Mouse (Mus musculus): Measurements from ENCODE around the gene Pter.

Gene Pter

DNA sequence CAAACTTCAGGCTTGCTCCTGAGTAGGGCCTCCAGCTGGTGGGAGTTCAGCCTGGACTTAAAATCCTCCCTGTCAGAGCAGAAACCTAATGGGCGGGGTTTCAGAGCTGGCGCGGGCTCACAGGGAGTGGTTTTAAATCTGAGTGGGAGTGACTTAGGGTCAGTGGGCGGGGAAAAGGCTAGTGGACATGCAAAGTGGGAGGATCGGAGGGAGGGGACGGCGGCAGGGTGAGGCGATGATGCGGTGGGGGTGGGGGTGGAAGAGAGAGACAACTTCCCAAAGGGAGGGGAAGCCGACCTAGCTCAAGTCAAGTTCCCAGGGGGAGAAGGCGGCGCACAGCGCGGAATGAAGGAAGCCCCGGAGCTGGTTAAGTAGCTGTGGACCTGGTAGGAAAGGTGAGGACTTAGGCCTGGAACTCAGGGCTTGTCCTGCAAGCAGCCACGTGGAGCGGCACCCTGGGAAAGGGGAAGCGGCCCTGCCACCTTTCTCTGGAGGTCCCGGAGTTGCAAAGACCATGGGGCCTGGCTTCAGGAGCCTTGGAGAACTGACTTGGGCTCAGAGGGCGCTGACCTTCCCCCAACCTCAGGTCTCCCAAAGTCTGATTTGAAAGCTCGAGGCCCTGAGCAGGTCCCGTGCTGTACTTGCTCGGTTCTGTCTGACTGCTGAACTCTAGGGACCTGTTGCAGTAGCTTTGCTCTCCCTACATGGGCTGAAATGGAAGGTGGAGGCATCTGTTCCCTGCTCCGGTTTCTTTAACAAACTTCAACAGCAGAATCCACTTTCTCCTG, at the start of gene Pter:
Gene Pter (plus strand): TSS at position 238 of the 788 bp plus-strand sequence.
- peak; percentile 98 for DNase-seq (ENCODE audit: low read depth)

DNA sequence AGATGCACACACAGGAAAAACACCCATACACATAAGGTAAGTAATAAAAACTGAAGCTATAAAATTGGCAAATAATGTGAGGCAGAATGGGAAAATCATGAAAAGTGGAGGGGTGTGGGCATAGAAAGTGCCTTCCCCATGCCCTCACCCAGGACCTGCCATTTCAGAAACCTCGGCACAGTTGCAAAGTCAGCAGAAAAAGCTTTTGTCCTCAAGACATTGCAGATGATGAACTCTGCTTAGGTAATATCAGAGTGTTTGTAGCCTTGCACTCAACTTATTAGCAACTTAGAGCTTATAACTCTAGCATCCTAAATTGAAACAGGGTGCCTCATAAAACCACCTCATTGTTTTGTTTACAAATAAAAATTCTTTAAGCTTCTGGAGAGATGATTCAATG, 49.6 kb upstream of the Pter start:
- no peak for DNase-seq (ENCODE audit: low read depth)

GRCm38 (mm10) chr2:12879492-12879891, 44.3 kb upstream of the Pter start:
- DNase-seq (ENCODE audit: low read depth), result no peak

DNA sequence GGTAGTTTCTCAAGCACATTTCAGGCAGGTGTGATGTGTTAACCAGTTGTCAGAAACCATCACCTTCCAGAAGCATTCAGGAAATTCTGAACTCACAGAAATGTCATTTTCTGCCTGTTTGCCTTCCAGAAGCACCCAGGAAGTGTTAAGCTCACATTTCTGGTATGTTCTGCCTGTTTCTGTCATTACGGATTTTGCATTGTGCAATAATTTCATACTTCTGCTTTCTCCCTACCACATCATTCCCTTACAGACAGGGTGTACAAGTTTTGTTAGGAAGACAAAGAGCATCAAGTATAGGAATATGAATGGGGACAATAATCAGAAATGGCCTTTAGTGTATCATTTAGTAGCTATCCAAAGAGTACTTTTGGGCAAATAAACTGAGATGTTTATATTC, 42.8 kb upstream of the Pter start:
- no peak for DNase-seq (ENCODE audit: low read depth)

- DNase-seq (ENCODE audit: low read depth), result no peak
Observed at GRCm38 (mm10) chr2:12883276-12883914, 40.4 kb upstream of the Pter start.

DNA sequence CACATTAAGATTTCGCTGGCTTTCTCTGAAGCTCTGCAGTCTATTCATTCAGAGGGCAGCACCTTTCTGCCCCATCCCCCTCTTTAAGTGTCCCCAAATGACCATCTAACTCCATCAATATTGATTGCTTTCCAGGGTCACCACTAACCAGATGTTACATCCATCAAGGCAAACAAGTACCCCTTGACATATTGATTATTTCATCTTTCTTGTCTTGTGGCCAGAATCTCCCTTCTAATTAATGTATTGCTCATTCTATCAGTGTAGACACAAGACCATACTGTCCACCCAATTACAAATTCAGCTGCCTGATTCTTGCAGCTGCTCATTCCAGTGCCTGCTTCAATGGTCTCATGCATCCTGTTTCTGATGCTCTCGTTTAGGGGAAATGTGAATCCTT, 36.8 kb upstream of the Pter start:
- no peak for DNase-seq (ENCODE audit: low read depth)

DNA sequence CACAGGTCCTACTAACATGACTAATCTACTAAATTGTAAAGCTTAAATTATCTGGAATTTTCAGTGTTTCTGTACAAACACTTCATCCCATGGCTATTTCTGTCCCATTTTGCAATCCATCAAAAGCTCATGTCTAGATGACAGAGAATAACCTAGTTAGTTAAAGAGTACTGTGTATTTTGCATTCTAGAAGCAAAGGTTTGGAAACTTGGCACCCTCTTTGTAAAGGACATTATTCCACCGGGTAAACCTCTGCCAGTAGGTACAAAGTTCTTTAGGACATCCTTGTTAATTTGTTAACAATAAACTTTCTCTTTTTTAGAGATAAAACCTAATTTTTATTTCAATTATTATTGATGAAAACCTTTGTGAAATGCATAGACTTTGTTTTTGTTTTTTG, 18.1 kb upstream of the Pter start:
- DNase-seq (ENCODE audit: low read depth), result no peak

DNA sequence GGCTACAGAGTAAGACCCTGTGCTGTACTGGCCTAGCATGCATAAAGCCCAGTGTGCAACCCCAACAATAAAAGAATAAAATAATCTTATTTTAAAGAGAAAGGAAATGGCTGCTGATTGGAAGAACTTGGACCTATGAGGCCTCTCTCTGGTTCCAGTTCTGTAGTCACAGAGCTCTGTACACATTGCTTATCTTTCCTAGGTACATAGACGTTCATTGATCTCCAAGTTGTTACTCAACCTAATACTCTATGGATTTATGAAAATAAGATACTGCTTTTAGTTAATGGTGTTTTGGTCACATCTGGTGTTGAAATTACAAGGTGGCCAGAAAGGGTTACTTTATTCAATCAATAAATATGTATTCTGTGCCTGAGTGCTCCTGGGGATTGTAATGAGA, 1.8 kb downstream of the Pter start:
- no peak for DNase-seq (ENCODE audit: low read depth)

- no peak for DNase-seq (ENCODE audit: low read depth)
Observed at GRCm38 (mm10) chr2:12930338-12930737, 6.5 kb downstream of the Pter start.

DNA sequence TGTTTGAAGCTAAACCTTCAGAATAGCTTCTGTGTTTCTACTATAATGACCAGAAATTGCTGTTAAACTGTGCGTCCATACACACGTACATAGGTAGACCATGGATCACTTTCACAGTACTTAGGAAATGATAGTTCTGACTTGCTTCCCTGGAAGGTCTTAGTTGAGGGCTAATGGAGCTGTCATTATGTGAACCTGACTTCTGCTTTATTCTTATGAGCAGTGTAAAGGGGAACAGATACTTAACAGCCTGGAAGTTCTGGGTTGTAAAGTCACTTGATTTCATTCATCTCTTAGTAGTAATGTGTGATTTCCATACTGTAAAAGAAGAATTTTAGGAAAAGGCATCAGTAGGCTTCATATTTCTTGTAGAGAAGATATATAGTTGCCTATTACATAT, 10.1 kb downstream of the Pter start:
- DNase-seq (ENCODE audit: low read depth), result no peak

GRCm38 (mm10) chr2:12935286-12935685, 11.4 kb downstream of the Pter start:
- DNase-seq (ENCODE audit: low read depth), result no peak

- no peak for DNase-seq (ENCODE audit: low read depth)
Observed at GRCm38 (mm10) chr2:12937461-12938217, 13.8 kb downstream of the Pter start.

DNA sequence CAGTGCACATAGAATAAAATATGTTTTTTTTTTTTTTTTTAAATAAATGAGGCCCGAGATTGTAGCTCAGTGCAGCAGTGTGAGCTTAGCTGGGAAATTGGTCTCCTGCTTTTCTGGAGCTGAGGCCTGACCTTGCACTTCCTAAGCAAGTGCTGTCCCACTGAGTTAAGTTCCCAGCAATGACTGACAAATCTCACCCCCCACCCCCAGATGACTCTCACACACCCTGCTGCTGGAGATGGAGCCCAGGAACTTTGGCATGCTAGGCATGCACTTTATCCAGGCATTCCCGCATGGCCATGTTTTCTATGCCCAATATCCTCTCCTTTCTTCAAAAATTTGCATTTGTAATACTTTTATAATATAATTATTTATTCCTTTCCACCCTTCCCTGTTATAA, 14.8 kb downstream of the Pter start:
- no peak for DNase-seq (ENCODE audit: low read depth)

DNA sequence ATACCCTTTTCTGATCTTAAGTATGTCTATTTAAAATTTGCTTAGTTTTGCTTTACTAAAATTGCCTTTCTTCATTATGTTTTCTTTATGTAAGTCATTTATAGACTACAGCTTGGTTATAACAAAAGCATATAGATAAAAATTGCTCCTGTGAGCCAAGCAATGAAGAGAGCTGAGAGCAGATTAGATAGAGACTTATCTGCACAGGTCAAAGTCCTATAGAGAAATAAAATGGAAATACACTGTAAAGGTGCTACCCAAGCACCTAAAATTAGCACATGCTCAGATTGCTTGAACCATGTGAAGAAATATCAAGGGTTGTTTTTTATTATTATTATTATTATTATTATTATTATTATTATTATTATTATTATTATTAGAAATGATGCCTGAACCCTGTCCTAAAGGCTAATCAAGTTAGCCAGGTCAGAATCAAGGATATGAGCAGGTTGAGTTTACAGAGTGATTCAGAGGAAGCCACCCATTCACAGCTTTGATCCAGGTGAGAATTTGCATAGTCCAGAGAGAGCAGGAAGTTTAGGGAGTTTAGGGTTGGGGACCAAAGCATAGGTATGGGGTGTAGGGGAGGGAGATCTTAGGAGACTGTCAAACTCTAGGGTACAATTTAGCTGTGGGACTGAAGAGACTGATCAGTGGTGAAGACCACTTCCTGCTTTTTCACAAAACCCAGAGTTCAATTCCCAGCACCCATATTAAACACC, 33.0 kb downstream of the Pter start:
- DNase-seq (ENCODE audit: low read depth), result no peak

- DNase-seq (ENCODE audit: low read depth), result no peak
Observed at GRCm38 (mm10) chr2:12970049-12970724, 46.3 kb downstream of the Pter start.

- no peak for DNase-seq (ENCODE audit: low read depth)
Observed at GRCm38 (mm10) chr2:12973752-12974151, 49.9 kb downstream of the Pter start.

DNA sequence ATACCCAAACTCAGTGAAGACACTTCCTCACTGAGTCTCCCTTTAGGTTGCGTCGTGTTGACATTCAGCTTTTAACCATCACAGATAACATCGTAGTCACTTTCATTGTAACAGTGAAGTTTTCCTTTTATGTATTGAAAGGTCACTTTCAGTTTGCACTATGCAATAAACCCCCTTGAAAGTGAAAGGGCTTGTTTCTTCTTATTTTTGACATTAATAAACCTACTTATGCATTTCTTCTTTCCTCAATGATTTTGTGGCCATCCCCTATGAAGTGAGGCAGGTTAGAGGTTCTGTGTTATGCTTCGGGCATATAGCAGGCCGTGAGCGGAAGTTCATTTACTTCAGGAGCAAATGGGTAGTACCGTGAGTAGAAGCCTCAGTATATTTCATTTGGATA, 53.5 kb downstream of the Pter start:
- no peak for DNase-seq (ENCODE audit: low read depth)

- no peak for DNase-seq (ENCODE audit: low read depth)
Observed at GRCm38 (mm10) chr2:12978771-12979170, 54.9 kb downstream of the Pter start.

DNA sequence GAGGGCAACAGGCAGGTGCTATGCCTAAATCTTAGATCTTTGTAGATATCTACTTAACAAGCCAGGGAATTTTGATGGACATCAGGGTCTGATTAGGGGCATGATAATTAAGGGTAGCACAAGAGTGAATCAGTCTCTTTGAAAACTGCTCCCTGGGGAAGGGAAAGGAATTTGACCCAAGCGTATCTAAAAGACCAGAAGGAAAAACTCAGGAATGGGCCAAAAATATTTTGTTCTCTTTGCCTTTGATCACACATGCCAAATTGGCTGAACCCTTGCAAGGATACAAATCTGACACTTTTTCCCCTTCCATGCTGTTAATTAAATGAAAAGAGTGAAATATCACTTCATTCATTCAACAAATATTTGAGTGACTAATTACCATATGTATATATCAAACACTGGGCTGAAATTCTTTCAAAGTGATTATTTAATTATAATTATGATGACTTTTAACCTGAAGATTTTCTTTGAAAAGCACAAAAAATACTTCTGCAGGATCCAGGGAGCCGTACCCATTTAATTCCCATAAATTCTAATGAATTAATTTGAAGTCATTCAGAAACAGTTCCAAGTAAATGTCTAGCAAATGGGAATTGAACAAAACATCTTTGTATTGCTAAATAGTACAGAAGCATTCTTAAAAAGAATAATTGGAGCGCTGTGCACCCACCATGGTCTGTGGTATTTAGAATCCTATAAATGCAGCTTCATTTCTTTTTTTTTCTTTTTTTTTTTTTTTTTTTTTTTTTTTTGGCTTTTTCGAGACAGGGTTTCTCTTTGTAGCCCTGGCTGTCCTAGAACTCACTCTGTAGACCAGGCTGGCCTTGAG, 61.3 kb downstream of the Pter start:
- no peak for DNase-seq (ENCODE audit: low read depth)

DNA sequence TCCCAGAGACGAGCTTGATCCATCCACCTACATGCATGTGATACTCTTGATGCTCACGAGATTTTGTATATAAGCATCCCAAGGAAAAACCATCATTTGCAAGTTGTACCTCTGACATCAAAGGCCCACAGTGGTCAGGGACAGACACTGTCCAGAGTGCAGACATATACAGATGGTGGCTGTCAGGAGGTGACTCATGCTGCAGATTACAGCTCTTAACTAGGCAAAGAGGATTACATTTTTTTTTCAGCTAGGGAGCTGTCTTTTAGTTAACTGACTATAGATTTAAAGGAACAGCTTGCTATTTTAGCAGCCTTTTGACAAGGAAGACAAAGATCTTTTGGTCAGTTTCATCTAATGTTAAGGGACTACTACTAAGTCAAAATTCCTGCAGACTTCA, 76.2 kb downstream of the Pter start:
- no peak for DNase-seq (ENCODE audit: low read depth)

GRCm38 (mm10) chr2:13008433-13008832, 84.6 kb downstream of the Pter start:
- DNase-seq (ENCODE audit: low read depth), result peak; percentile 5
